Mouse (Mus musculus) layer of hippocampus, adult 9-10 months (tissue): ENCODE results near the gene Cdk17.

Experiments used
- DNase-seq: peaks from one replicate; pipeline ENCODE4 v3.0.0; 2022; ENCODE audit warnings: low spot score

Cdk17 gene

GRCm38 (mm10) chr10:93160807-93161510 is at the start of gene Cdk17:
Gene Cdk17, plus strand, starts transcription at chr10:93160875.
- no peak for DNase-seq

DNA sequence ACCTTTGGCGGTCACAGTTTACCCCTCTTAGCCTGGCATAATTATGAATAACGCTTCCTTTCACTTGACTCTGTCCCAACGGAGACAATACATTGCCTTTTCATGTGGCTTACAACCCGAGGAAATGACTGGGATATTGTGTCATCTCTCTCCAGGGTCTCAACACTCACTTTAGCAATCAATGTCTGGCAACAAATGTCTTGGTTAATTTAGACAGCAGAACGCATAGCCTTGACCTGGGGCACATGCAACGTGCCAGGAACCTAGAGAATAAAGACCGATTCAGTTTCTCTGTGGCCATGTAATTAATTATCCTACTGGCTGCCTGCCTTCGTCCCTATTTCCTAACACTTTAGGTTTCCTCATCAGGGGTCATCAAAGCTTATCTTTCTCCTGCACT is 49.3 kb upstream of the Cdk17 start:
- no peak for DNase-seq

DNA sequence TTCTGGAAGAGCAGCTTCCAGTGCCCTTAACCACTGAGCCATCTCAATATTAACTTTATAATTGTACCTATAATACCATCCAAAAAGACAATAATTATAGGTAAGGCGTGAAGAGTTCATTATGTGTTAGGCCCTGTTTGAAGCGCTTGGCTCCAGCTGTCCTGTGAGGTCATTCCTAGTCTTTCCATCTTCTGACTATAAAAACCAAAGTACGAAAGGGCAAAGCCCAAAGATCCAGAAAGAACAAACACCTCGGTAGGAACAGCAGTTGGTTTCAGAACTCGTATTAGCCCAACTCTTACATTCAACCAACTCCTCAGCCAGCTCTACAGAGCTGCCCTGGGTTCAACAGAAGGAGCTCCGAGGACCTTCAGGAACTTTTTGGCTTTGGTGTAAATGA is 48.7 kb upstream of the Cdk17 start:
- no peak for DNase-seq

DNA sequence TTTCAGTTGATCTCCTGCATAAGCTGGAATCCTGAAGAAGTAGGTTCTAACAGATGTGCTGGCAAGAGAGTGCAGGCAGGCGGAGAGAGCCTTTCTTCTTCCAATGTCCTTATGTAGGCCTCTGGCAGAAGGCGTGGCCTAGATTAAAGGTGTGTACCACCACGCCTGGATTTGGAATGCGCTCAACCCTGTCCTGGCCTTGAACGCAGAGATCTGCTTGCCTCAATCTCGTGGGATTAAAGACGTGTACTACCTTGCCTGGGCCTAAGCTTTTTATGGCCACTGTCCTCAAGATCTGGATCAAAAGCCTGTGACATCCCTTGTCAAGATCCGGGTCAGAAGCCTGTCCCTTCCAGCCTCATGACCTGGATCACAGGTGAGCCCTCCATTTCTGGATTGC is 46.7 kb upstream of the Cdk17 start:
- no peak for DNase-seq

GRCm38 (mm10) chr10:93114782-93115181 is 45.9 kb upstream of the Cdk17 start:
- no peak for DNase-seq

DNA sequence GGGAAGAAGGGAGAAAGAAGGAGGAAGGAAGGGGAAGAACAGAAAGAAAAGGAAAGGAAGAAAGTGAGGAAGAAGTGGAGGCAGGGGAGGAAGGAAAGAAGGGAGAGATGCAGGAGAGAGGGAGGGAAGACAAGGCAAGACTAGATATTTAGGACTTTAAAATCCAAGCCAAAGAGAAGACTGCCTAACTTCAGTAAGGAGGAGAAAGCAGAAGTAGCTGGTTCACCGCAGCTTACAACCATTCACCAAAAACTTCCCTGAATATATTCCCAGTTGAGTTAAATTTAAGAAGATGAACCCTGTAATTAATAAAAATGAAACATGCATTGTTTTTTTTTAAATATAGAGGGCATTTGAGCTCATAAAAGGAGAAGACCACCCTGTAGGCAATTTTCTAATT is 44.9 kb upstream of the Cdk17 start:
- DNase-seq = no peak

DNA sequence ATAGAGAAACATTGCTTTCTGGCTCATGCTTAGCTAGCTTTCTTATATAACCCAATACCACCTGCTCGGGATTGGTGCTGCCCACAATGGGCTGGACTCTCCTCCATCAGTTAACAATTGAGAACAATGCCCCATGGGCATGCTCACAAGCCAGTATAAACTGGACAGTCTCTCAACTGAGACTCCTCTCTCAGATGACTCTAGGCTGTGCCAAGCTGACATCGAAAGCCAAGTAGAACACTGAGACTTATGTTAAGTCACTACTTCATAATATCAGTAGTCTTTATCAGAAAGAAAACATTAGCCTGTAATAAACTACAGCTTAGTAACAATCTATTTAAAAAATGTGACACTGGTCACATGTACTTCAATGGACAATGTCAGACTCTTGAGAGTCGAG is 44.0 kb upstream of the Cdk17 start:
- no peak for DNase-seq

DNA sequence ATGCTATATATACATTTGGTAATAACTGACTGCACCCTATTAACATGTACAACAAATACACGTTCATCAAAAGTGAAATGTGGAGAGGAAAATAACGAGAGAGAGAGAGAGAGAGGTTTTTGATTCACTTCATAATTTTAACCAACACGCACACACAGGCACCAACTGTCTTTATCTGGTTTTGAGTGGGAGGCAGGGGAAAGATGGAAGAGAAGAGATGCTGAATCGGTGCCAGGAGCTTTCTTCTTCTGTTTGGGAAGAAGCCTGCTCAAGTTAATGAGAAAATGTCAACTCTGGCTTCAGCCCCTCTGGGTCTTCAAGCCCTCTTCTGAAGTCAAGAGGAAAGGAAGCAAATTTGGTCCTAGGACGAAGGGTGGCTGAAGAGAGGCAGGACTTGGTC is 40.9 kb upstream of the Cdk17 start:
- DNase-seq = no peak

DNA sequence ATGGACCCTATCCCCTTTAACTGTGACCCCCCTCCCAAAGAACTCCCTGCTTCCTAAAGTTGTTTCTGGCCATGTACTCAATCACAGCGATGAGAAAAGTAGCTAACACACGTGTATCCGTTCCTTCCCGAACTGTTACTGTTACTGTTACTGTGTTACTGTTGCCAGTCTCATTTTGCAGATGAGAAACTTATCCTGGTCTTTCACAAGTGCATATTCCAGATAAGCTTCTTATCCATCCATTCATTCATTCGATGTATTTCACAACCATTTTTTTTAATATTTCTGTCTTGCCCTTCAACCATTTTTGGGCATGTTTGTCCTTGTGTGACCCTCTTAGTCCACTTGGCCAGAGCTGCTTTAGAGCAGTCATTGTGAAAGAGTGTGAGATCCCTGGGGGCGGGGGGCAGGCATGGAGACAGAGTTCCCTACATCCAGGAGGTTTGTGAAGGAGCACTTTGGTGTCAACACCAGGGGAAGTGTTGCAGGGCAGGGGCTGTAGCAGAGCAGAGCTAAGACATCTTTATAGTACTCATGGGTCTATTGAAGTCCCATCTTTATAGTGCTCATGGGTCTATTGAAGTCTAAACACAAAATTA is 39.3 kb upstream of the Cdk17 start:
- no peak for DNase-seq

- no peak for DNase-seq
These were observed 38.1 kb upstream of the Cdk17 start for GRCm38 (mm10) chr10:93122399-93123184.

DNA sequence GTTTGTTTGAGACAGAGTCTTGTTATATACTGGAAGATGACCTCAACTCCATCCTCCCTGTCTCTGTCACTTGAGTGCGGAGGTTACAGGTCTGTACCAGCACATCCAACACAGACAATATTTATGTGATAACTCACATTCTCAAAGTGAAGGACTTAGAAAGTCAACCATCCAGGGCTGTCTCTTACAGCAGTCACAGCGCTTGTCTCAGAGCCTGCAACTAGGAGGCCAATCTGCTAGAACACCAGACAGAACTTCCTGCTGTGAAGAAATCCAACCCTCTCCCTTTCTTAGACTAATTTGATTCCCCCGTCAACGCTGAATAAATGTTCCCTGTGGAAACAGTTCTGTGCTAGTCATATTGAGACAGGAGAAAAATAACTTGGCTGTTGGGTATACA is 37.4 kb upstream of the Cdk17 start:
- no peak for DNase-seq

DNA sequence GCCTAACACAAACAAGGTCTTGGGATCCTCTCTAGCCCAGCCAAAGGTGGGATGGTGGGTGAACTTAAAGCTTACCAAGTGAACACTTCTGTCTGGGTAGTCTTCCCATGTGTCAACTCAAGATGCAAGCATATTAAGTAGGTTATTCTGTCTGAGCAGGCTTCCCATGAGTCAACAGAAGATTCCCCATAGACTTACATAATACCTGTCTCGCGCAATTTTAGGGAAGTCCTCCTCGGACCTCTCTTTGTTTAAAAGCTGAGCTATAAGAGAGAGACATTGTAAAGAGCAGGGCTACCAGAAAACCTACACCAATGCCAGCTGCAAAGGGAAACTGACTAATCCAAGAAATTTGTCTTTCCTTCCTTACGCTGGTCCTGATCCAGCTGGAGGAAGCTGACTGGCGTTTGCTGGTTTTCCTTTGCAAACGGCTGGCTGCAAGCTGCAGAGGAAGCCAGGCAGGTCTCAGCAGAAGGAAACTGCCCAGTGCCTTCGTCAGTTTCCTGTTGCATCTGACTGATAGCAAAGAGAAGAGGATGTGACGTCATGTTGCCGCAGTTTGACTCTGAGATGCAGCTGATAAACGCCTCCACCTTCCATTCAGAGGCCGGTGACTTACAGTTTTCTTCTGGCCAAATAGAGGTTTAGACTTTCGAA is 36.6 kb upstream of the Cdk17 start:
- no peak for DNase-seq

- no peak for DNase-seq
These were observed 34.6 kb upstream of the Cdk17 start for GRCm38 (mm10) chr10:93126025-93126424.

DNA sequence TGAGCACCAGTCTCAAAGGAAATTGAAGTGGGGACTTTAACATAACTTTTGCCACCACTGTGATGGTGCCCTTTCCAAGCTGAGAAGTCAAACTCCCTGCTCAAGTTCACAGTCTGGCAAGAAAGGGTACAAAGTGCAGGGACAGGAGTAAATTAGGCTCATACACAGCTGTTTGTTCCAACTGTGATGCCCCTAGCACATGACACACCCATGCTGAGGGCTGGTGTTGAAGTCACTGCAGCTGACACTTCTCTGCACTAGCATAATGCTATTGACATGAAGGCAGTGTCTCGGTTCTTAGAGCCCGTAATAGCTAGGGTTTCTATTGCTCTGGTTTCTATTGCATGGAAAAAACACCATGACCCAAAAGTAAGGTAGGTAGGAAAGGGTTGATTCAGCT is 32.1 kb upstream of the Cdk17 start:
- DNase-seq = no peak

DNA sequence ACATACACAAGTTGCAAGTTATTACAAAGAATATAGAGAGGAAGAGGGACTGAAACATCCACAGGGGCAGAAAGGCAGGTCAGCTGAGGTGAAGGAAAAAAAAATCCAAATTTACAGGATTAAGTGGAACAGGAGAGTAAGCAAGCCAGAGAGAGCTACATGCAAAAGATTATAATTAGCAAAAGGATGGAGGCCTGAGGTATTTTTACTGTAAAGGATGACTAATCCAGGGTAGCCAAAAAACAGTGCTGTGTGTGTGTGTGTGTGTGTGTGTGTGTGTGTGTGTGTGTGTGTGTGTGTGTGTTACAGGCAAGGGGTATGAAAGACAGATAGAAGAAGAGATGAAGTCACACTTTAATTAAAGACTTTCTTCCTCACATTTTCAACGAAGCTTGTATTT is 31.3 kb upstream of the Cdk17 start:
- DNase-seq = no peak

DNA sequence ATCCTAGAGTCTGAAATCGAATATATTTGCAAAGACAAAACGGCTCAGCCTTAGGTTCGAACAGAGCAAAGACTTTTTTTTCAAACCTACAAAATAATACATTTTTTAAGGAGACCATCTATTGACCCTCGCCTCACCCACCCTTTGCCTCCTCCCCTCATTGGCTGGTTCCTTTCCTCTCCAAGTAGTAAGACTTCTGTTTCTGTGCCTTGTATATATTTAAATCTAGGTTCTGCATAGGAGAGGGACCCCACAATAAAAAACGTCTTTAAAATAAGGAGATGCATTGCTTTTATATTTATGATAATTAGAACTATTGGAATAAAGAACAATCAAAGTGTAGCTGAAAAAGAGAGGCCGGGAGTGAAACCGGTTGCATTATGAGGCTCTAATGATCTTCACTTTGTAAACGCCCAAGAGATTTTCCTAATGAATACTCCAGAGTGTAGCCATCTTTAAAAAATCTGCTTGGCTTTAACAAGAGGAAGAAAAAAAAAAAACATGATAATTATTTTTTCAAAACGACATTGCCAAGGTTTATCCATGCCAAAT is 30.7 kb upstream of the Cdk17 start:
- DNase-seq = no peak

DNA sequence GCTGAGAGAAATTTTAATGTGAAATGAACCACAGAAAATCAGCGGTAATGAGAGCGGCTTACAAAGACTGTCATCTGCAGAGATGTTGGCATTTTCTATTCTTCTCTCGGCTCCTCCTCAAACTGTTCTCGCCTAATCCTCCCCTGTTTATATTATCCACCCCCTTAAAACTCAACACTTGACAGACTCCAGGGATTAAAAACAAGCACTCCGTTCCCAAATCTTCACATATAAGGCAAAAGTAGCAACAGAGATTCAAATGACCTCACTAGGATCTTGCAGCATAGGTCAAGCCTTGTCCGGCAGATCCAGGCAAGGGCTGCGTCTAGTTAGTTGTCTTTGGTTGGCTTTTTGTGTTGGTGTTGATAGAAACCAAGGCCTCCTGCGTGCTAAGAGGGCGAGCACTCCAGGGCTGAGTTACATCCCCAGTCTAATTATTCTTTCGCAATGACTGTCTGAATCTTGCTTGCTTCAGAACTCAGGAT is 30.2 kb upstream of the Cdk17 start:
- no peak for DNase-seq

- no peak for DNase-seq
These were observed 28.7 kb upstream of the Cdk17 start for GRCm38 (mm10) chr10:93131865-93132566.

GRCm38 (mm10) chr10:93138730-93139129 is 21.9 kb upstream of the Cdk17 start:
- DNase-seq = no peak

DNA sequence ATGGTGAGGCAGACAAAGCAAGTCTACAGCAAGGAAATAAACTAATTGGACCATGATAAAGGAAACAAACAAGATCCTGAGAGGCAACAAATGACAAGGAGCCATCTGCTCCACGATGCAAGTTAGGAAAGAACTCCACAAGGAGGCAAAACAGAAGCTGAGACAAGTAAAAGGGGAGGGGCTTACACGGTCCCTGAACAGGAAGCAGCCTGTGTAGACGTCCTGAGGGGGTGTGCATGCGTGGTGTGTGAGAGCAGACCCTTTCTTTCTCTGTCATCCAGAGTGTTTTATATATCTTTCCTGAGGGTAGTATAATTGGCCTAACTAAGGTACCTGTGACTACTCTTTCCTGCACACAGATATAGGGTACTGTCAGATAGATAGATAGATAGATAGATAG is 19.9 kb upstream of the Cdk17 start:
- no peak for DNase-seq

DNA sequence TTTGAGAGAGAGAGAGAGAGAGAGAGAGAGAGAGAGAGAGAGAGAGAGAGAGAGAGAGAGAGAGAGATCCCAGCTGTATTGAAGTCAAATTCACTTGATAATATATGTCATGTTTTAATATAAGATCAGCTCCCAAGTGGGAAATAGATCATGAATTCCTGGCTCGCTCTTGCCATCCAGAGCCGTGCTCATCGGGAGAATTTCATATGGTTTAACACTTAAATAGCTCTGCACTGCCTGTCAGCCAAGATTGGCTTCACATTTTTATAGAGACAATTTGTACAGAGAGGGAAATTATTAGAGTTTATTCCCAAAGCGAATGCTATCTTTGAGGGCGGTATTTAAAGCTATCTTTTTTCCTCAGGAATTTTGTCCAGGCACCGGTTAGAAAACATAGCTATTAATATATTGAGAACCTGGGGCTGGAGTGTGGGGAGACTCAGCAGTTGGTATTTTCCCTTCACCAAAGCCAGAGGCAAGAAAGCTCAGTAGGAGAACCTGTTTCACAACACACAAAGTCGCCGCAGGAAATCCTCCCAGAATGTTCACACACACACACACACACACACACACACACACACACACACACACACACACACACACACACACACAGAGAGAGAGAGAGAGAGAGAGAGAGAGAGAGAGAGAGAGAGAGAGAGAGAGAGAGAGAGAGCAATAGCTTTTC is 17.9 kb upstream of the Cdk17 start:
- DNase-seq = no peak
